Mouse (Mus musculus) heart, postnatal 25 days (tissue): Measurements from ENCODE around the gene Spopl. TPM values are rescaled to one million over a fixed set of nuclear protein-coding genes. Genes with fewer than 3 reads are reported as not detected.
"Not testable (repeated sequence)": the region's sequence is repeated elsewhere in the genome, so short reads cannot be mapped to it uniquely, and the experiment has no call there.

Source experiments
- DNase-seq: peaks from one replicate; pipeline ENCODE4 v3.0.0; 2022; ENCODE audit warnings: low spot score
- intact Hi-C: fragments of 180-260 bp; cut with DNase I; formaldehyde crosslinking; loops from one replicate; pipeline ENCODE4 v1.15.1; 2025
- total RNA-seq, 2 experiments: library from RNA; stranded (reverse); gene quantifications; 2 replicates each; pipeline ENCODE4 v1.2.3; 2021

Spopl gene
- 10 to 100 TPM; 15.2 to 16.9 TPM for total RNA-seq

GRCm38 (mm10) chr2:23571302-23572156 is at the start of gene Spopl:
Spopl (minus strand) TSS chr2:23572106.
- intact Hi-C loops, result no loop called here
- DNase-seq, result peak; percentile 69

- DNase-seq, result no peak
- intact Hi-C loops, result no loop called here
Measured at GRCm38 (mm10) chr2:23620128-23620527, 48.2 kb upstream of the Spopl start.

GRCm38 (mm10) chr2:23617989-23618388 is 46.1 kb upstream of the Spopl start:
- no peak for DNase-seq
- intact Hi-C loops, result no loop called here

- DNase-seq, result no peak
- intact Hi-C loops, result no loop called here
Measured at GRCm38 (mm10) chr2:23605391-23605790, 33.5 kb upstream of the Spopl start.

GRCm38 (mm10) chr2:23588769-23589168 is 16.9 kb upstream of the Spopl start:
- intact Hi-C loops, result no loop called here
- DNase-seq, result no peak

GRCm38 (mm10) chr2:23572157-23572532 is 239 bp upstream of the Spopl start:
- intact Hi-C loops, result not testable (repeated sequence)

GRCm38 (mm10) chr2:23570563-23570962 is 1.3 kb downstream of the Spopl start:
- intact Hi-C loops, result no loop called here
- DNase-seq, result no peak

More at GRCm38 (mm10) chr2:23572157-23572532, 239 bp upstream of the Spopl start:
- not testable (repeated sequence) for DNase-seq

GRCm38 (mm10) chr2:23568775-23569174 is 3.1 kb downstream of the Spopl start:
- DNase-seq, result no peak
- intact Hi-C loops, result no loop called here

- intact Hi-C loops, result no loop called here
- no peak for DNase-seq
Measured at GRCm38 (mm10) chr2:23565081-23565801, 6.7 kb downstream of the Spopl start.

GRCm38 (mm10) chr2:23562898-23563297 is 9.0 kb downstream of the Spopl start:
- no peak for DNase-seq
- intact Hi-C loops, result no loop called here

GRCm38 (mm10) chr2:23559186-23559585 is 12.7 kb downstream of the Spopl start:
- intact Hi-C loops, result no loop called here
- no peak for DNase-seq

- intact Hi-C loops, result no loop called here
- no peak for DNase-seq
Measured at GRCm38 (mm10) chr2:23551235-23551634, 20.7 kb downstream of the Spopl start.

GRCm38 (mm10) chr2:23547220-23547619 is 24.7 kb downstream of the Spopl start:
- no peak for DNase-seq
- intact Hi-C loops, result no loop called here

- no peak for DNase-seq
- intact Hi-C loops, result no loop called here
Measured at GRCm38 (mm10) chr2:23539967-23540366, 31.9 kb downstream of the Spopl start.

GRCm38 (mm10) chr2:23527717-23528116 is 44.2 kb downstream of the Spopl start:
- DNase-seq, intact Hi-C loops: not testable (repeated sequence)

- no peak for DNase-seq
- intact Hi-C loops, result no loop called here
Measured at GRCm38 (mm10) chr2:23505141-23505540, 66.8 kb downstream of the Spopl start.

- DNase-seq, result no peak
- intact Hi-C loops, result no loop called here
Measured at GRCm38 (mm10) chr2:23481715-23482114, 90.2 kb downstream of the Spopl start.

- intact Hi-C loops, result no loop called here
Measured at GRCm38 (mm10) chr2:23467471-23467870, 104.4 kb downstream of the Spopl start.

GRCm38 (mm10) chr2:23457452-23457851 is 114.5 kb downstream of the Spopl start:
- intact Hi-C loops, result no loop called here
- DNase-seq, result no peak

More at GRCm38 (mm10) chr2:23467471-23467870, 104.4 kb downstream of the Spopl start:
- no peak for DNase-seq
